Mouse (Mus musculus): ENCODE measurements around the gene Dab2.

DNA sequence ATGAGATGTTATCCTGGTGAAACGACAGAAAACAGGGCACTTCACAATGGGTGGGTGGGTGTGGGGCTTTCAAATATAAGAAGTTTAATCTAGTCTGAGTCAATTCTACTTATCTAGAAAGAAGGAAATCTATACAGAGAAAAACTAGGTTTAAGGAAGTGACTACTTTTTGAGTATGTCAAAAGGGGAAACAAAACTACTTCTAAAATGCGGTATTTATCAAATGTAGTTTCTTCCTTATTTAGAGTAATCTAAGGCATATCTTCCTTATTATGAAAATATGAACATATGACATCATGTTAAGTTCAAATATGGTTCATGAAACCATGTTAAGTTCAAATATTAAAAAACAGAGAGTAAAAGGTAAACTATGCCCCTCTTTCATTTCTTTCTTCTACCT is 4.2 kb downstream of the Dab2 start:
- TF ChIP-seq CTCF (IDR thresholded peaks at IDR 0.05; ENCODE audit: low read depth, low read length) (no peak), POLR2A (IDR thresholded peaks at IDR 0.05; ENCODE audit: extremely low read depth, insufficient read depth, low read length) (no peak)

All from liver, adult 2 months (tissue).